Mouse (Mus musculus): Measurements from ENCODE around the gene Gm10722.
"Not testable (repeated sequence)": the region's sequence is repeated elsewhere in the genome, so short reads cannot be mapped to it uniquely, and the experiment has no call there.

Gm10722 gene

DNA sequence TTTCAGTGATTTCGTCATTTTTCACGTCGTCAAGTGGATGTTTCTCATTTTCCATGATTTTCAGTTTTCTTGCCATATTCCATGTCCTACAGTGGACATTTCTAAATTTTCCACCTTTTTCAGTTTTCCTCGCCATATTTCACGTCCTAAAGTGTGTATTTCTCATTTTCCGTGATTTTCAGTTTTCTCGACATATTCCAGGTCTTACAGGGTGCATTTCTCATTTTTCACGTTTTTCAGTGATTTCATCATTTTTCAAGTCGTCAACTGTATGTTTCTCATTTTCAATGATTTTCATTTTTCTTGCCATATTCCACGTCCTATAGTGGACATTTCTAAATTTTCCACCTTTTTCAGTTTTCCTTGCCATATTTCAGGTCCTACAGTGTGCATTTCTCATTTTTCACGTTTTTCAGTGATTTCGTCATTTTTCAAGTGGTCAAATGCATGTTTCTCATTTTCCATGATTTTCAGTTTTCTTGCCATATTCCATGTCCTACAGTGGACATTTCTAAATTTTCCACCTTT is at the start of gene Gm10722:
TSS of gene Gm10722 (plus strand) at position 478 of the 528 bp plus-strand sequence.
- DNase-seq: peak; percentile 4

DNA sequence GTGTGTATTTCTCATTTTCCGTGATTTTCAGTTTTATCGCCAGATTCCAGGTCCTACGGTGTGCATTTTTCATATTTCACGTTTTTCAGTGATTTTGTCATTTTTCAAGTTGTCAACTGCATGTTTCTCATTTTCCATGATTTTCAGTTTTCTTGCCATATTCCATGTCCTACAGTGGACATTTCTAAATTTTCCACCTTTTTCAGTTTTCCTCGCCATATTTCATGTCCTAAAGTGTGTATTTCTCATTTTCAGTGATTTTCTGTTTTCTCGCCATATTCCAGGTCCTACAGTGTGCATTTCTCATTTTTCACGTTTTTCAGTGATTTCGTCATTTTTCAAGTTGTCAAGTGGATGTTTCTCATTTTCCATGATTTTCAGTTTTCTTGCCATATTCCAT is 284 bp downstream of the Gm10722 start:
- DNase-seq: not testable (repeated sequence)

DNA sequence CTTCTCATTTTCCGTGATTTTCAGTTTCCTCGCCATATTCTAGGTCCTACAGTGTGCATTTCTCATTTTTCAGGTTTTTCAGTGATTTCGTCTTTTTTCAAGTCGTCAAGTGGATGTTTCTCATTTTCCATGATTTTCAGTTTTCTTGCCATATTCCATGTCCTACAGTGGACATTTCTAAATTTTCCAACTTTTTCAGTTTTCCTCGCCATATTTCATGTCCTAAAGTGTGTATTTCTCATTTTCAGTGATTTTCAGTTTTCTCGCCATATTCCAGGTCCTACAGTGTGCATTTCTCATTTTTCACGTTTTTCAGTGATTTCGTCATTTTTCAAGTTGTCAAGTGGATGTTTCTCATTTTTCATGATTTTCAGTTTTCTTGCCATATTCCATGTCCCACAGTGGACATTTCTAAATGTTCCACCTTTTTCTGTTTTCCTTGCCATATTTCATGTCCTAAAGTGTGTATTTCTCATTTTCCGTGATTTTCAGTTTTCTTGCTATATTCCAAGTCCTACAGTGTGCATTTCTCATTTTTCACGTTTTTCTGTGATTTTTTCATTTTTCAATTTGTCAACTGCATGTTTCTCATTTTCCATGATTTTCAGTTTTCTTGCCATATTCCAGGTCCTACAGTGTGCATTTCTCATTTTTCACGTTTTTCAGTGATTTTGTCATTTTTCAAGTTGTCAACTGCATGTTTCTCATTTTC is 1.4 kb downstream of the Gm10722 start:
- peak; percentile 85 for DNase-seq

DNA sequence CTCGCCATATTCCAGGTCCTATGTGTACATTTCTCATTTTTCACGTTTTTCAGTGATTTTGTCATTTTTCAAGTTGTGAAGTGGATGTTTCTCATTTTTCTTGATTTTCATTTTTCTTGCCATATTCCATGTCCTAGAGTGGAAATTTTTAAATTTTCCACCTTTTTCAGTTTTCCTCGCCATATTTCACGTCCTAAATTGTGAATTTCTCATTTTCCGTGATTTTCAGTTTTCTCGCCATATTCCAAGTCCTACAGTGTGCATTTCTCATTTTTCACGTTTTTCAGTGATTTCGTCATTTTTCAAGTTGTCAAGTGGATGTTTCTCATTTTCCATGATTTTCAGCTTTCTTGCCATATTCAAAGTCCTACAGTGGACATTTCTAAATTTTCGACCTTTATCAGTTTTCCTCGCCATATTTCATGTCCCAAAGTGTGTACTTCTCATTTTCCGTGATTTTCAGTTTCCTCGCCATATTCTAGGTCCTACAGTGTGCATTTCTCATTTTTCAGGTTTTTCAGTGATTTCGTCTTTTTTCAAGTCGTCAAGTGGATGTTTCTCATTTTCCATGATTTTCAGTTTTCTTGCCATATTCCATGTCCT is 2.2 kb downstream of the Gm10722 start, which contains the start of gene Gm11168:
TSS of gene Gm11168 (plus strand) at position 553 of the 603 bp plus-strand sequence.
- not testable (repeated sequence) for DNase-seq

DNA sequence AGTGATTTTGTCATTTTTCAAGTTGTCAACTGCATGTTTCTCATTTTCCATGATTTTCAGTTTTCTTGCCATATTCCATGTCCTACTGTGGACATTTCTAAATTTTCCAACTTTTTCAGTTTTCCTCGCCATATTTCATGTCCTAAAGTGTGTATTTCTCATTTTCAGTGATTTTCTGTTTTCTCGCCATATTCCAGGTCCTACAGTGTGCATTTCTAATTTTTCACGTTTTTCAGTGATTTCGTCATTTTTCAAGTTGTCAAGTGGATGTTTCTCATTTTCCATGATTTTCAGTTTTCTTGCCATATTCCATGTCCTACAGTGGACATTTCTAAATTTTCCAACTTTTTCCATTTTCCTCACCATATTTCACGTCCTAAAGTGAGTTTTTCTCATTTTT is 5.5 kb downstream of the Gm10722 start:
- DNase-seq: not testable (repeated sequence)

DNA sequence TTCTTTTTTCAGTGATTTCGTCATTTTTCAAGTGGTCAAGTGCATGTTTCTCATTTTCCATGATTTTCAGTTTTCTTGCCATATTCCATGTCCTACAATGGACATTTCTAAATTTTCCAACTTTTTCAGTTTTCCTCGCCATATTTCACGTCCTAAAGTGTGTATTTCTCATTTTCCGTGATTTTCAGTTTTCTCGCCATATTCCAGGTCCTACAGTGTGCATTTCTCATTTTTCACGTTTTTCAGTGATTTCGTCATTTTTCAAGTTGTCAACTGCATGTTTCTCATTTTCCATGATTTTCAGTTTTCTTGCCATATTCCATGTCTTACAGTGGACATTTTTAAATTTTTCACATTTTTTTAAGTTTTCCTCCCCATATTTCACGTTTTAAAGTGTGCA is 5.9 kb downstream of the Gm10722 start:
- peak; percentile 83 for DNase-seq

DNA sequence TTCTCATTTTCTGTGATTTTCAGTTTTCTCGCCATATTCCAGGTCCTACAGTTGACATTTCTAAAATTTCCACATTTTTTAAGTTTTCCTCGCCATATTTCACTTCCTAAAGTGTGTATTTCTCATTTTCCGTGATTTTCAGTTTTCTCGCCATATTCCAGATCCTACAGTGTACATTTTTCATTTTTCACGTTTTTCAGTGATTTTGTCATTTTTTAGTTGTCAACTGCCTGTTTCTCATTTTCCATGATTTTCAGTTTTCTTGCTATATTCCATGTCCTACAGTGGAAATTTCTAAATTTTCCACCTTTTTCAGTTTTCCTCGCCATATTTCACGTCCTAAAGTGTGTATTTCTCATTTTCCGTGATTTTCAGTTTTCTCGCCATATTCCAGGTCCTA is 6.5 kb downstream of the Gm10722 start:
- not testable (repeated sequence) for DNase-seq

DNA sequence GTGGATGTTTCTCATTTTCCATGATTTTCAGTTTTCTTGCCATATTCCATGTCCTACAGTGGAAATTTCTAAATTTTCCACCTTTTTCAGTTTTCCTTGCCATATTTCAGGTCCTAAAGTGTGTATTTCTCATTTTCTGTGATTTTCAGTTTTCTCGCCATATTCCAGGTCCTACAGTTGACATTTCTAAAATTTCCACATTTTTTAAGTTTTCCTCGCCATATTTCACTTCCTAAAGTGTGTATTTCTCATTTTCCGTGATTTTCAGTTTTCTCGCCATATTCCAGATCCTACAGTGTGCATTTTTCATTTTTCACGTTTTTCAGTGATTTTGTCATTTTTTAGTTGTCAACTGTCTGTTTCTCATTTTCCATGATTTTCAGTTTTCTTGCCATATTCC is 8.6 kb downstream of the Gm10722 start:
- DNase-seq: not testable (repeated sequence)

DNA sequence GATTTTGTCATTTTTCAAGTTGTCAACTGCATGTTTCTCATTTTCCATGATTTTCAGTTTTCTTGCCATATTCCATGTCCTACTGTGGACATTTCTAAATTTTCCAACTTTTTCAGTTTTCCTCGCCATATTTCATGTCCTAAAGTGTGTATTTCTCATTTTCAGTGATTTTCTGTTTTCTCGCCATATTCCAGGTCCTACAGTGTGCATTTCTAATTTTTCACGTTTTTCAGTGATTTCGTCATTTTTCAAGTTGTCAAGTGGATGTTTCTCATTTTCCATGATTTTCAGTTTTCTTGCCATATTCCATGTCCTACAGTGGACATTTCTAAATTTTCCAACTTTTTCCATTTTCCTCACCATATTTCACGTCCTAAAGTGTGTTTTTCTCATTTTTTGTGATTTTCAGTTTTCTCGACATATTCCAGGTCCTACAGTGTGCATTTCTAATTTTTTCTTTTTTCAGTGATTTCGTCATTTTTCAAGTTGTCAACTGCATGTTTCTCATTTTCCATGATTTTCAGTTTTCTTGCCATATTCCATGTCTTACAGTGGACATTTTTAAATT is 11.4 kb downstream of the Gm10722 start:
- DNase-seq: not testable (repeated sequence)

DNA sequence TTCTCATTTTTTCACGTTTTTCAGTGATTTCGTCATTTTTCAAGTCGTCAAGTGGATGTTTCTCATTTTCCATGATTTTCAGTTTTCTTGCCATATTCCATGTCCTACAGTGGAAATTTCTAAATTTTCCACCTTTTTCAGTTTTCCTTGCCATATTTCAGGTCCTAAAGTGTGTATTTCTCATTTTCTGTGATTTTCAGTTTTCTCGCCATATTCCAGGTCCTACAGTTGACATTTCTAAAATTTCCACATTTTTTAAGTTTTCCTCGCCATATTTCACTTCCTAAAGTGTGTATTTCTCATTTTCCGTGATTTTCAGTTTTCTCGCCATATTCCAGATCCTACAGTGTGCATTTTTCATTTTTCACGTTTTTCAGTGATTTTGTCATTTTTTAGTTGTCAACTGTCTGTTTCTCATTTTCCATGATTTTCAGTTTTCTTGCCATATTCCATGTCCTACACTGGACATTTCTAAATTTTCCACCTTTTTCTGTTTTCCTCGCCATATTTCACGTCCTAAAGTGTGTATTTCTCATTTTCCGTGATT is 12.1 kb downstream of the Gm10722 start, which contains the start of gene Gm10721:
TSS of gene Gm10721 (plus strand) at position 408 of the 547 bp plus-strand sequence.
- not testable (repeated sequence) for DNase-seq

DNA sequence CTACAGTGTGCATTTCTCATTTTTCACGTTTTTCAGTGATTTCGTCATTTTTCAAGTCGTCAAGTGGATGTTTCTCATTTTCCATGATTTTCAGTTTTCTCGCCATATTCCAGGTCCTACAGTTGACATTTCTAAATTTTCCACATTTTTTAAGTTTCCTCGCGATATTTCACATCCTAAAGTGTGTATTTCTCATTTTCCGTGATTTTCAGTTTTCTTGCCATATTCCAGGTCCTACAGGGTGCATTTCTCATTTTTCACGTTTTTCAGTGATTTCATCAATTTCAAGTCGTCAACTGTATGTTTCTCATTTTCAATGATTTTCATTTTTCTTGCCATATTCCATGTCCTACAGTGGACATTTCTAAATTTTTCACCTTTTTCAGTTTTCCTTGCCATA is 14.6 kb downstream of the Gm10722 start, which contains the start of gene Gm10720:
TSS of gene Gm10720 (plus strand) at position 301 of the 400 bp plus-strand sequence.
- not testable (repeated sequence) for DNase-seq

DNA sequence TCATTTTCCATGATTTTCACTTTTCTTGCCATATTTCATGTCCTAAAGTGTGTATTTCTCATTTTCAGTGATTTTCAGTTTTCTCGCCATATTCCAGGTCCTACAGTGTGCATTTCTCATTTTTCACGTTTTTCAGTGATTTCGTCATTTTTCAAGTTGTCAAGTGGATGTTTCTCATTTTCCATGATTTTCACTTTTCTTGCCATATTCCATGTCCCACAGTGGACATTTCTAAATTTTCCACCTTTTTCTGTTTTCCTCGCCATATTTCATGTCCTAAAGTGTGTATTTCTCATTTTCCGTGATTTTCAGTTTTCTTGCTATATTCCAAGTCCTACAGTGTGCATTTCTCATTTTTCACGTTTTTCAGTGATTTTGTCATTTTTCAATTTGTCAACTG is 15.2 kb downstream of the Gm10722 start:
- not testable (repeated sequence) for DNase-seq

DNA sequence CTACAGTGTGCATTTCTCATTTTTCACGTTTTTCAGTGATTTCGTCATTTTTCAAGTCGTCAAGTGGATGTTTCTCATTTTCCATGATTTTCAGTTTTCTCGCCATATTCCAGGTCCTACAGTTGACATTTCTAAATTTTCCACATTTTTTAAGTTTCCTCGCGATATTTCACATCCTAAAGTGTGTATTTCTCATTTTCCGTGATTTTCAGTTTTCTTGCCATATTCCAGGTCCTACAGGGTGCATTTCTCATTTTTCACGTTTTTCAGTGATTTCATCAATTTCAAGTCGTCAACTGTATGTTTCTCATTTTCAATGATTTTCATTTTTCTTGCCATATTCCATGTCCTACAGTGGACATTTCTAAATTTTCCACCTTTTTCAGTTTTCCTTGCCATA is 16.4 kb downstream of the Gm10722 start, which contains the start of gene Gm10719:
TSS of gene Gm10719 (plus strand) at position 301 of the 400 bp plus-strand sequence.
- not testable (repeated sequence) for DNase-seq

DNA sequence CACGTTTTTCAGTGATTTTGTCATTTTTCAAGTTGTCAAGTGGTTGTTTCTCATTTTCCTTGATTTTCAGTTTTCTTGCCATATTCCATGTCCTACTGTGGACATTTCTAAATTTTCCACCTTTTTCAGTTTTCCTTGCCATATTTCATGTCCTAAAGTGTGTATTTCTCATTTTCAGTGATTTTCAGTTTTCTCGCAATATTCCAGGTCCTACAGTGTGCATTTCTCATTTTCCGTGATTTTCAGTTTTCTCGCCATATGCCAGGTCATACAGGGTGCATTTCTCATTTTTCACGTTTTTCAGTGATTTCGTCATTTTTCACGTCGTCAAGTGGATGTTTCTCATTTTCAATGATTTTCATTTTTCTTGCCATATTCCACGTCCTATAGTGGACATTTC is 18.2 kb downstream of the Gm10722 start:
- DNase-seq: not testable (repeated sequence)

DNA sequence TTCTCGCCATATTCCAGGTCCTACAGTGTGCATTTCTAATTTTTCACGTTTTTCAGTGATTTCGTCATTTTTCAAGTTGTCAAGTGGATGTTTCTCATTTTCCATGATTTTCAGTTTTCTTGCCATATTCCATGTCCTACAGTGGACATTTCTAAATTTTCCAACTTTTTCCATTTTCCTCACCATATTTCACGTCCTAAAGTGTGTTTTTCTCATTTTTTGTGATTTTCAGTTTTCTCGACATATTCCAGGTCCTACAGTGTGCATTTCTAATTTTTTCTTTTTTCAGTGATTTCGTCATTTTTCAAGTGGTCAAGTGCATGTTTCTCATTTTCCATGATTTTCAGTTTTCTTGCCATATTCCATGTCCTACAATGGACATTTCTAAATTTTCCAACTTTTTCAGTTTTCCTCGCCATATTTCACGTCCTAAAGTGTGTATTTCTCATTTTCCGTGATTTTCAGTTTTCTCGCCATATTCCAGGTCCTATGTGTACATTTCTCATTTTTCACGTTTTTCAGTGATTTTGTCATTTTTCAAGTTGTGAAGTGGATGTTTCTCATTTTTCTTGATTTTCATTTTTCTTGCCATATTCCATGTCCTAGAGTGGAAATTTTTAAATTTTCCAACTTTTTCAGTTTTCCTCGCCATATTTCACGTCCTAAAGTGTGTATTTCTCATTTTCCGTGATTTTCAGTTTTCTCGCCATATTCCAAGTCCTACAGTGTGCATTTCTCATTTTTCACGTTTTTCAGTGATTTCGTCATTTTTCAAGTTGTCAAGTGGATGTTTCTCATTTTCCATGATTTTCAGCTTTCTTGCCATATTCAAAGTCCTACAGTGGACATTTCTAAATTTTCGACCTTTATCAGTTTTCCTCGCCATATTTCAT is 19.4 kb downstream of the Gm10722 start:
- peak; percentile 6 for DNase-seq

DNA sequence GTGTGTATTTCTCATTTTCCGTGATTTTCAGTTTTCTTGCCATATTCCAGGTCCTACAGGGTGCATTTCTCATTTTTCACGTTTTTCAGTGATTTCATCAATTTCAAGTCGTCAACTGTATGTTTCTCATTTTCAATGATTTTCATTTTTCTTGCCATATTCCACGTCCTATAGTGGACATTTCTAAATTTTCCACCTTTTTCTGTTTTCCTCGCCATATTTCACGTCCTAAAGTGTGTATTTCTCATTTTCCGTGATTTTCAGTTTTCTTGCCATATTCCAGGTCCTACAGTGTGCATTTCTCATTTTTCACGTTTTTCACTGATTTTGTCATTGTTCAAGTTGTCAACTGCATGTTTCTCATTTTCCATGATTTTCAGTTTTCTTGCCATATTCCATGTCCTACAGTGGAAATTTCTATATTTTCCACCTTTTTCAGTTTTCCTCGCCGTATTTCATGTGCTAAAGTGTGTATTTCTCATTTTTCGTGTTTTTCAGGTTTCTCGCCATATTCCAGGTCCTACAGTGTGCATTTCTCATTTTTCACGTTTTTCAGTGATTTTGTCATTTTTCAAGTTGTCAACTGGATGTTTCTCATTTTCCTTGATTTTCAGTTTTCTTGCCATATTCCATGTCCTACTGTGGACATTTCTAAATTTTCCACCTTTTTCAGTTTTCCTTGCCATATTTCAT is 21.7 kb downstream of the Gm10722 start:
- peak; percentile 23 for DNase-seq

DNA sequence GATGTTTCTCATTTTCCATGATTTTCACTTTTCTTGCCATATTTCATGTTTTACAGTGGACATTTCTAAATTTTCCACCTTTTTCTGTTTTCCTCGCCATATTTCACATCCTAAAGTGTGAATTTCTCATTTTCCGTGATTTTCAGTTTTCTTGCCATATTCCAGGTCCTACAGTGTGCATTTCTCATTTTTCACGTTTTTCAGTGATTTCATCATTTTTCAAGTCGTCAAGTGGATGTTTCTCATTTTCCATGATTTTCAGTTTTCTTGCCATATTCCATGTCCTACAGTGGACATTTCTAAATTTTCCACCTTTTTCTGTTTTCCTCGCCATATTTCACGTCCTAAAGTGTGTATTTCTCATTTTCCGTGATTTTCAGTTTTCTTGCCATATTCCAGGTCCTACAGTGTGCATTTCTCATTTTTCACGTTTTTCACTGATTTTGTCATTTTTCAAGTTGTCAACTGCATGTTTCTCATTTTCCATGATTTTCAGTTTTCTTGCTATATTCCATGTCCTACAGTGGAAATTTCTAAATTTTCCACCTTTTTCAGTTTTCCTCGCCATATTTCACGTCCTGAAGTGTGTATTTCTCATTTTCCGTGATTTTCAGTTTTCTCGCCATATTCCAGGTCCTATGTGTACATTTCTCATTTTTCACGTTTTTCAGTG is 22.7 kb downstream of the Gm10722 start, which contains the start of gene Gm10718:
TSS of gene Gm10718 (plus strand) at position 236 of the 673 bp plus-strand sequence.
- DNase-seq: not testable (repeated sequence)

DNA sequence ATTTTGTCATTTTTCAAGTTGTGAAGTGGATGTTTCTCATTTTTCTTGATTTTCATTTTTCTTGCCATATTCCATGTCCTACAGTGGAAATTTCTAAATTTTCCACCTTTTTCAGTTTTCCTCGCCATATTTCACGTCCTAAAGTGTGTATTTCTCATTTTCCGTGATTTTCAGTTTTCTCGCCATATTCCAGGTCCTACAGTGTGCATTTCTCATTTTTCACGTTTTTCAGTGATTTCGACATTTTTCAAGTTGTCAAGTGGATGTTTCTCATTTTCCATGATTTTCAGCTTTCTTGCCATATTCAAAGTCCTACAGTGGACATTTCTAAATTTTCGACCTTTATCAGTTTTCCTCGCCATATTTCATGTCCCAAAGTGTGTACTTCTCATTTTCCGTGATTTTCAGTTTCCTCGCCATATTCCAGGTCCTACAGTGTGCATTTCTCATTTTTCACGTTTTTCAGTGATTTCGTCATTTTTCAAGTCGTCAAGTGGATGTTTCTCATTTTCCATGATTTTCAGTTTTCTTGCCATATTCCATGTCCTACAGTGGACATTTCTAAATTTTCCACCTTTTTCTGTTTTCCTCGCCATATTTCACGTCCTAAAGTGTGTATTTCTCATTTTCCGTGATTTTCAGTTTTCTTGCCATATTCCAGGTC is 23.4 kb downstream of the Gm10722 start:
- DNase-seq: peak; percentile 58

DNA sequence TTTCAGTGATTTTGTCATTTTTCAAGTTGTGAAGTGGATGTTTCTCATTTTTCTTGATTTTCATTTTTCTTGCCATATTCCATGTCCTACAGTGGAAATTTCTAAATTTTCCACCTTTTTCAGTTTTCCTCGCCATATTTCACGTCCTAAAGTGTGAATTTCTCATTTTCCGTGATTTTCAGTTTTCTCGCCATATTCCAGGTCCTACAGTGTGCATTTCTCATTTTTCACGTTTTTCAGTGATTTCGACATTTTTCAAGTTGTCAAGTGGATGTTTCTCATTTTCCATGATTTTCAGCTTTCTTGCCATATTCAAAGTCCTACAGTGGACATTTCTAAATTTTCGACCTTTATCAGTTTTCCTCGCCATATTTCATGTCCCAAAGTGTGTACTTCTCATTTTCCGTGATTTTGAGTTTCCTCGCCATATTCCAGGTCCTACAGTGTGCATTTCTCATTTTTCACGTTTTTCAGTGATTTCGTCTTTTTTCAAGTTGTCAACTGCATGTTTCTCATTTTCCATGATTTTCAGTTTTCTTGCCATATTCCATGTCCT is 24.3 kb downstream of the Gm10722 start, which contains the start of gene Gm10717:
TSS of gene Gm10717 (plus strand) at position 506 of the 556 bp plus-strand sequence.
- peak; percentile 5 for DNase-seq

DNA sequence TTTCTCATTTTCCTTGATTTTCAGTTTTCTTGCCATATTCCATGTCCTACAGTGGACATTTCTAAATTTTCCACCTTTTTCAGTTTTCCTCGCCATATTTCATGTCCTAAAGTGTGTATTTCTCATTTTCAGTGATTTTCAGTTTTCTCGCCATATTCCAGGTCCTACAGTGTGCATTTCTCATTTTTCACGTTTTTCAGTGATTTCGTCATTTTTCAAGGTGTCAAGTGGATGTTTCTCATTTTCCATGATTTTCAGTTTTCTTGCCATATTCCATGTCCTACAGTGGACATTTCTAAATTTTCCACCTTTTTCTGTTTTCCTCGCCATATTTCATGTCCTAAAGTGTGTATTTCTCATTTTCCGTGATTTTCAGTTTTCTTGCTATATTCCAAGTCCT is 24.9 kb downstream of the Gm10722 start:
- peak; percentile 47 for DNase-seq
